24 mouse cellular contexts compared by ENCODE assay signal in the genomic region with DNA sequence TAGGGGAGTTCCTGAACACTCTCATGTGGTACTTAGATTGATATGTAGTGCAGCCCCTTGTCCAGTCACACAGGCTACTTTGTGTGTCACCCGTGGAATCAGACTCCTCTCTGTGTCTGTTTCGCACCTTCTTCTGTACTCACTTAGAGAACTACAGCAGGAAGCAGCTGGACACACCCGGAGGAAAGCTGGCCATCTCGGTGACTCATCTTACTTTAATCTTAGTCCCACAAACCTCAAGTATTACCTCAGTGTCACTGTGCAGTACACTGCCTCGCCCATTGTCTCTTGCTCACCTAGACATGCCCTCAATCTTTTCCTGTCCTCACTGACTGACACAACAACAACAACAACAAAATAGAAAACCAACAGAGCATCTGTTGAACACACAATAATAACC. TPM values are rescaled to one million over a fixed set of nuclear protein-coding genes. Genes with fewer than 3 reads are reported as not detected.
A peak's percentile ranks its signal among the peaks of the same experiment; 100 is the strongest.
DNase-seq lines count a peak whose midpoint lies in the region; ATAC-seq and TF ChIP-seq lines count a peak whose summit lies in the region.
"Had no signal": no experiment of that assay in that cellular context is flagged by ENCODE, and none has a peak within 500 bp of the region (broad histone marks: within the 10 kb centered on the region; RNA-seq: fewer than 3 reads in every experiment).

No protein-coding gene starts in this region.

- DNase-seq in 416B (ENCODE audit: low read depth) (peak; percentile 90), CH12.LX (ENCODE audit: extremely low read depth) (peak; percentile 29)
- DNase-seq in induced T-regulatory cell, adult 2 months (ENCODE audit: low read depth), result peak; percentile 74
- peak; percentile 62 to 79 for DNase-seq in natural killer cell, adult 2 months (ENCODE audit: low spot score in 2 of 2)
- no peak for DNase-seq in kidney, postnatal 10 days
- DNase-seq in left cerebral cortex, postnatal 14 days (ENCODE audit: low spot score in 2 of 2), result no peak
- DNase-seq: adrenal gland, postnatal 14 days; cerebellum, adult 11 months; cerebellum, postnatal 25 days; embryo, embryonic 11 days; gastrocnemius, postnatal 14 days; kidney, adult 11 months; layer of hippocampus, postnatal 36 days; left cerebral cortex, postnatal 4 days; lung, adult 18-20 months; spleen, adult 18-20 months; thymus, adult 2 months had no signal

- WGBS in midbrain, embryonic 15.5 days, result 91% methylated on average over 5 of the region's 5 CpGs

- in situ Hi-C loops in CH12.LX (cut with MboI; ENCODE audit: low pct_ligation_motif_present, low pct_unique_long_range_greater_than_20kb, low sequenced_read_pairs), result loop anchor here (25.0 kb wide), 2 partner anchors 434 to 559 kb away; no protein-coding TSS in a partner anchor

- H3K9ac ChIP-seq in CH12.LX (ENCODE audit: insufficient read depth, low read depth), result no peak overlapping the region
- H3K9ac ChIP-seq in midbrain, embryonic 15.5 days, result no peak overlapping the region
- H3K9ac ChIP-seq: heart, embryonic 15.5 days; neural tube, embryonic 13.5 days had no signal

- no peaks in the 10 kb centered on the region for H3K79me2 ChIP-seq in CH12.LX (replicated peaks; ENCODE audit: control insufficient read depth, extremely low read depth, insufficient read depth, poor library complexity, severe bottlenecking)

- TF ChIP-seq POLR2A in CH12.LX (IDR thresholded peaks at IDR 0.05; ENCODE audit: low read depth, low read length), result no peak

- no peaks in the 10 kb centered on the region for H3K27me3 ChIP-seq in CH12.LX (replicated peaks)
- H3K27me3 ChIP-seq in midbrain, embryonic 15.5 days (replicated peaks), result no peaks in the 10 kb centered on the region
- H3K27me3 ChIP-seq: neural tube, embryonic 13.5 days had no signal

- no peak overlapping the region for H3K4me2 ChIP-seq in CH12.LX (ENCODE audit: insufficient read depth, low read depth, poor library complexity, severe bottlenecking)
- H3K4me2 ChIP-seq in midbrain, embryonic 15.5 days, result no peak overlapping the region
- H3K4me2 ChIP-seq: heart, embryonic 15.5 days; neural tube, embryonic 13.5 days had no signal

- no peak overlapping the region for H3K27ac ChIP-seq in CH12.LX (ENCODE audit: insufficient read depth, low read depth)
- H3K27ac ChIP-seq in midbrain, embryonic 15.5 days, result no peak overlapping the region
- H3K27ac ChIP-seq: heart, embryonic 15.5 days; kidney, postnatal 0 days; midbrain, embryonic 10.5 days; neural tube, embryonic 13.5 days had no signal

- H3K4me1 ChIP-seq in CH12.LX (ENCODE audit: control insufficient read depth in 1 of 2, insufficient read depth in 2 of 2), result peaks cover 10 to 22% of the 10 kb centered on the region in 2 experiments
- no peaks in the 10 kb centered on the region for H3K4me1 ChIP-seq in midbrain, embryonic 15.5 days
- H3K4me1 ChIP-seq: neural tube, embryonic 13.5 days had no signal

- 0 out of 2 replicates have a peak, but pooled peaks have one; percentile 38 for TF ChIP-seq EP300 in CH12.LX (IDR thresholded peaks at IDR 0.05; ENCODE audit: low read length)

- TF ChIP-seq RAD21 in CH12.LX (IDR thresholded peaks at IDR 0.05; ENCODE audit: low read depth, low read length), result no peak

- dilution Hi-C loops in CH12.LX (cut with MboI; ENCODE audit: extremely low pct_ligation_motif_present, extremely low pct_unique_long_range_greater_than_20kb, low sequenced_read_pairs), result no loop called here

- TF ChIP-seq CTCF in CH12.LX (conservative IDR thresholded peaks at IDR 0.05 in 1 of 2, IDR thresholded peaks at IDR 0.05 in 1 of 2; ENCODE audit: low read depth in 2 of 2, low read length in 2 of 2), result no peak

- intact Hi-C loops in left cerebral cortex, postnatal 14 days (cut with DNase I), result no loop called here

- H3K9me3 ChIP-seq in CH12.LX (replicated peaks; ENCODE audit: low read length), result no peaks in the 10 kb centered on the region
- no peaks in the 10 kb centered on the region for H3K9me3 ChIP-seq in midbrain, embryonic 15.5 days
- H3K9me3 ChIP-seq: heart, embryonic 15.5 days; midbrain, embryonic 10.5 days; neural tube, embryonic 13.5 days had no signal

- no peak for ATAC-seq in midbrain, embryonic 15.5 days (replicated peaks)
- ATAC-seq: hindbrain, embryonic 16.5 days had no signal

- H3K36me3 ChIP-seq in CH12.LX (replicated peaks in 1 of 2; ENCODE audit: control insufficient read depth in 1 of 2, insufficient read depth in 1 of 2, low read length in 1 of 2), result no peaks in the 10 kb centered on the region
- H3K36me3 ChIP-seq in midbrain, embryonic 15.5 days (replicated peaks), result no peaks in the 10 kb centered on the region
- H3K36me3 ChIP-seq: heart, embryonic 15.5 days; midbrain, embryonic 10.5 days; neural tube, embryonic 13.5 days had no signal

- no peak overlapping the region for H3K4me3 ChIP-seq in CH12.LX (replicated peaks in 1 of 3; ENCODE audit: low read depth in 2 of 3, low read length in 2 of 3, poor library complexity in 1 of 3)
- no peak overlapping the region for H3K4me3 ChIP-seq in midbrain, embryonic 15.5 days
- H3K4me3 ChIP-seq: heart, embryonic 15.5 days; midbrain, embryonic 10.5 days; neural tube, embryonic 13.5 days had no signal

TF ChIP-seq in CH12.LX, 34 proteins besides CTCF, POLR2A, EP300 and RAD21:
- TF ChIP-seq MEF2A (IDR thresholded peaks at IDR 0.05; ENCODE audit: borderline replicate concordance, low read depth, low read length) (no peak), IRF4 (IDR thresholded peaks at IDR 0.05; ENCODE audit: low read depth, low read length) (0 out of 2 replicates have a peak, but pooled peaks have one; percentile 15), ETS1 (conservative IDR thresholded peaks at IDR 0.05; ENCODE audit: low read depth, low read length) (0 out of 2 replicates have a peak, but pooled peaks have one; percentile 23)

RNA-seq across cellular contexts. Expression of gene Ifrd1, which starts 4.9 kb away (rescaled TPM):
- total RNA-seq in CH12.LX (2012; rRNA removed) (98.2 and 105 TPM in 2 replicates), CH12.LX (2014; rRNA removed) (427 and 506 TPM in 2 replicates)
- 258 and 269 TPM in 2 replicates for polyA plus RNA-seq in CH12.LX (2012; ENCODE audit: insufficient read length, low read depth)
- 152 and 160 TPM in 2 replicates for polyA plus RNA-seq in midbrain, embryonic 15.5 days (2015; fragmentation: Nextera tagmentation; extraction: Ambion mirVana)
- total RNA-seq in left cerebral cortex, postnatal 14 days (2021), result 10 to 100 TPM; 85.0 to 91.1 TPM

RNA-seq across cellular contexts. Expression of gene Lsmem1, which starts 54.0 kb away (rescaled TPM):
- total RNA-seq in CH12.LX (2012; rRNA removed) (not detected in 2 replicates), CH12.LX (2014; rRNA removed) (not detected in 2 replicates)
- polyA plus RNA-seq in CH12.LX (2012; ENCODE audit: insufficient read length, low read depth), result not detected in 2 replicates
- polyA plus RNA-seq in midbrain, embryonic 15.5 days (2015; fragmentation: Nextera tagmentation; extraction: Ambion mirVana), result not detected in 2 replicates
- 1 to 10 TPM in 1 of 2 experiments, under 1 TPM in 1; 0.97 to 1.1 TPM for total RNA-seq in left cerebral cortex, postnatal 14 days (2021)
- total RNA-seq: adrenal gland, postnatal 14 days; liver, adult 2 months had no signal
- polyA plus RNA-seq: hindbrain, embryonic 16.5 days; liver, adult 2 months; midbrain, embryonic 10.5 days had no signal

Comparison
In these comparisons a context has a peak if more than half of its experiments do, and no peak if none do; other contexts are left out.
1. DNase-seq: peak in 416B (single experiment), CH12.LX (single experiment), induced T-regulatory cell, adult 2 months (single experiment) and natural killer cell, adult 2 months (2 of 2); none in kidney, postnatal 10 days (single experiment) and left cerebral cortex, postnatal 14 days (0 of 2).